Mouse (Mus musculus) ES-E14 (cell line): Measurements from ENCODE around the gene Proser3. TPM values are rescaled to one million over a fixed set of nuclear protein-coding genes. Genes with fewer than 3 reads are reported as not detected.

Experiments used
- DNase-seq: peaks from one replicate; pipeline ENCODE4 v3.0.0-alpha.2; 2013; ENCODE audit warnings: low read depth, low spot score
- H3K27ac ChIP-seq: 2 replicates; pipeline ENCODE4 v1.5.1; 2012; ENCODE audit warnings: low read depth, mild to moderate bottlenecking, low read length, moderate library complexity, mixed read lengths; ENCODE audit not compliant: poor library complexity, insufficient read depth, severe bottlenecking
- H3K36me3 ChIP-seq: 2 replicates; pipeline ENCODE4 v1.6.1; 2012; ENCODE audit warnings: mild to moderate bottlenecking, low read length, moderate library complexity, mixed read lengths; ENCODE audit not compliant: control insufficient read depth, poor library complexity, insufficient read depth, severe bottlenecking
- H3K4me1 ChIP-seq, 2 experiments: fragments of 150-350 bp in 1 of 2; sonication (generic) in 1 of 2; 2 replicates each; pipeline ENCODE4 v1.6.1; 2012; ENCODE audit warnings: low read length in 2 of 2, mild to moderate bottlenecking in 1 of 2, mixed read lengths in 1 of 2; ENCODE audit not compliant: control insufficient read depth in 2 of 2, insufficient read depth in 2 of 2, poor library complexity in 1 of 2
- H3K4me3 ChIP-seq, 2 experiments: fragments of 150-350 bp in 1 of 2; sonication (generic) in 1 of 2; 2 replicates each; pipeline ENCODE4 v1.5.1; 2012; ENCODE audit warnings: low read length in 2 of 2, low read depth in 1 of 2, mild to moderate bottlenecking in 1 of 2, mixed read lengths in 1 of 2; ENCODE audit not compliant: insufficient read depth in 1 of 2, poor library complexity in 1 of 2, severe bottlenecking in 1 of 2
- H3K9ac ChIP-seq: 2 replicates; pipeline ENCODE4 v1.6.1; 2012; ENCODE audit warnings: low read depth, mild to moderate bottlenecking, low read length, mixed read lengths; ENCODE audit not compliant: poor library complexity, insufficient read depth, severe bottlenecking
- H3K9me3 ChIP-seq: fragments of 150-350 bp; sonication (generic); 2 replicates; pipeline ENCODE4 v1.6.1; 2012; ENCODE audit warnings: low read depth, mild to moderate bottlenecking, low read length; ENCODE audit not compliant: control insufficient read depth, insufficient read depth
- CHD2 ChIP-seq: IDR thresholded peaks from 2 replicates; pipeline ENCODE4 v1.6.1; 2014; ENCODE audit warnings: mild to moderate bottlenecking, low read depth, low read length, inconsistent platforms
- HCFC1 ChIP-seq: IDR thresholded peaks from 2 replicates; pipeline ENCODE4 v1.6.1; 2012; ENCODE audit warnings: low read length, inconsistent platforms, borderline replicate concordance; ENCODE audit not compliant: insufficient read depth
- MAFK ChIP-seq: IDR thresholded peaks from 2 replicates; pipeline ENCODE4 v1.6.1; 2014; ENCODE audit warnings: mild to moderate bottlenecking, low read depth, low read length, inconsistent platforms; ENCODE audit not compliant: insufficient read depth
- ZC3H11A ChIP-seq: IDR thresholded peaks from 2 replicates; pipeline ENCODE4 v1.6.1; 2012; ENCODE audit warnings: low read depth, mild to moderate bottlenecking, inconsistent platforms, low read length, borderline replicate concordance
- ZNF384 ChIP-seq: IDR thresholded peaks from 2 replicates; pipeline ENCODE4 v1.6.1; 2012; ENCODE audit warnings: low read depth, low read length, inconsistent platforms
- in situ Hi-C, 2 experiments: fragments of 600-800 bp; cut with MboI; formaldehyde crosslinking; loops; one replicate each; pipeline ENCODE4 v1.15.1; 2025; ENCODE audit warnings: low sequenced_read_pairs in 2 of 2, inconsistent platforms in 1 of 2; ENCODE audit not compliant: unreplicated experiment in 2 of 2
- total RNA-seq: library from RNA; depleted of rRNA; stranded (reverse); fragments of 300-350 nt; gene quantifications from 2 replicates; pipeline ENCODE4 v1.2.3, GENCODE M21; 2012

Proser3 gene
- total RNA-seq, 1 experiment = 6.8 TPM

DNA sequence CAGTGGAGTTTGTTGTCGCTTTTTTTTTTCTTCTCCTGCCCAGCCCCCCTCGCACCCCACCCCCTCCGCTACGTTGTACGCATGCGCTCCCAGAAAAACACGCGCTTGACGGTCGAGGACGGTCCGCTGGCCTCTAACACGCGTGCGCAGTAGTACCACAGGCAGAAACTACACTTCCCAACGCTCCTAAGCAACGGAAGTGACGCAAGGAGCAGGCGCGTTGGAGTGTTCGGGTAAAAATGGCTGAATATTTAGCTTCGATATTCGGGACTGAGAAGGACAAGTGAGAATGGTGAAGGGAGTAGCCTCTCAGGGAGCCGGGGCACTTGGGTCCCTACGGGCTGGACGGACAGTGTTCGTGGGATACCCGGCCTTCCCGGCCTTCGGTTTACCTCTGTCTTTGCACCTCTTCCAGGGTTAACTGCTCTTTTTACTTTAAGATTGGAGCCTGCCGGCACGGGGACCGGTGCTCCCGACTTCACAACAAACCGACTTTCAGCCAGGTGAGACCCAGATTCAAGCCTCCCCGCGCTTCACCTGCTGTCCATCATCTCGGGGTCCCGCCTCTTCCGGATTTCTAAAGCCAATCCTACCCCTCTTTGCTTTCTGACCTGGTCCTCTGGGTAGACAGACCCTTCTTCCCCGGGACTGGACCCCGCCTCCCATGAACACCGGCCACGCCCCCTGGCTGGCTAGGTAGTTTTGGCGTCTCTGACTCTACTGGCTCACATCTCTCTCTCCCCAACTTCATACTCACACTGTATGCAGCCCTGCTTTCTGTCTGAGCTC lies 11.2 kb upstream of the Proser3 start, which contains the start of the genes U2af1l4, Gm49396 and Psenen:
Gene U2af1l4, plus strand, starts transcription at position 185 of the 789 bp plus-strand sequence.
Gene Gm49396, plus strand, starts transcription at position 228 of the 789 bp plus-strand sequence.
Gene Psenen, minus strand, starts transcription at position 511 of the 789 bp plus-strand sequence.
- in situ Hi-C loops = no loop called here
- peak within 1 kb of the TSS; percentile 99 for H3K9ac ChIP-seq
- H3K36me3 ChIP-seq = peaks cover 5% of the 10 kb centered on the region
- peak within 1 kb of the TSS; percentile 97 to 99 for H3K4me3 ChIP-seq
- DNase-seq = peak; percentile 95
- peaks cover 4 to 22% of the 10 kb centered on the region in 2 experiments; a peak in 2 of 4 replicates for H3K4me1 ChIP-seq
- H3K27ac ChIP-seq = peak within 1 kb of the TSS; percentile 99
- TF ChIP-seq ZNF384 = peak; percentile 82
- TF ChIP-seq ZC3H11A = no peak
- TF ChIP-seq CHD2 = no peak
- no peak for TF ChIP-seq MAFK
- peak; percentile 95 for TF ChIP-seq HCFC1
- H3K9me3 ChIP-seq = no peaks in the 10 kb centered on the region

DNA sequence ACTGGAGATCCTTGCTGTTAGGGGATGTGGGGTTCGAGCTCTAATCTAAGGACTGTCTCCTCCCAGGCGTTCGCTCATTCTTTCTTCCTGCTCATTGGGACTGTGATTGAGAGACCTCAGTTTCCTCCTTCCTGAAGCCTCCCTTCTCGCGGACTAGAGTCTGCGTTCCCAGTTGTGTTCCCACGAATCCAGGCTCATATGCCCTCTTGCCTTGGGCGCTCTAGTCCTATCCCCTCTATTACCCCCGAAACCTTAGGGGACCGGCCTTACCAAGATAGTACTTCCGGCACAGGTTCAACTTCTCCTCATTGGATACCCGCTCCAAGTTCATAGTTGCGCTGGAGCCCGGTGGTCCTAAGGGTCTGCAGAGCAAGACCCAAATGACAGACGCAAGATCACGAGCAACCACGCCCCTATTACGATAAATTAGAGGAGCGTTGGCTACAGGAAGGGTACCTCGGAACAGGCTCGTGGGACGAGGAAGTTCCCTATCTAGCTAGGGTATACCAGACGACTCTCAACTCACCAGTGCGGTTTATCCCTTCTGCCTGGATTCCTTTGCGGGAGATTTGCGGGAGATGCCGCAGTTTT lies 10.5 kb upstream of the Proser3 start:
- Histone ChIP-seq H3K4me1 (peaks cover 4 to 26% of the 10 kb centered on the region in 2 experiments; a peak in 2 of 4 replicates), H3K9me3 (no peaks in the 10 kb centered on the region), H3K36me3 (peaks cover 2% of the 10 kb centered on the region; the same call in 1 of the 2 replicates), H3K27ac (peak overlapping the region; percentile 32; the same call in 1 of the 2 replicates), H3K9ac (peak overlapping the region; percentile 88), H3K4me3 (peak overlapping the region; percentile 97 to 99)
- DNase-seq = no peak
- TF ChIP-seq HCFC1 (no peak), ZNF384 (no peak), ZC3H11A (no peak)
- in situ Hi-C loops = no loop called here

DNA sequence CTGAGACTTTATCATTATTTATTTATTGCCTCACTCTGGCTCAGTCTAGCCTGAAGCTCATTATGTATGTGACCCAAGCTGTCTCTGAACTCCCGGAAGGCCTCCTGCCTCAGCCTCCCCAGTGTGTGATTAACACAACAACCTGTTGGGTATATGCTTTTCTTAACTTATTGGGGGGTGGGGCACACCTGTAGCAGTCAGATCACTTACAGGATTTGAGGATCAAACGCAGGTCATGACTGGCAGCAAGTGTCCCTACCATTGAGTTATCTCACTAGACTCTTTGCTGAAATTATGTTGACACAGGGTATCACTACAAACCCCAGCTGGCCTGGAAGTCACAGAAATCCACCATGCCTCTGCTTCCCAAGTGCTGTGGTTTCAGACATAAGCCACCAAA lies 8.2 kb upstream of the Proser3 start:
- H3K9ac ChIP-seq = no peak overlapping the region; the same call in 1 of the 2 replicates
- TF ChIP-seq ZNF384 (no peak), CHD2 (no peak), HCFC1 (no peak), ZC3H11A (no peak), MAFK (no peak)
- no peaks in the 10 kb centered on the region for H3K9me3 ChIP-seq
- in situ Hi-C loops = no loop called here
- DNase-seq = no peak
- H3K4me3 ChIP-seq = 0 out of 4 replicates have a peak overlapping the region, but pooled peaks of 1 of the 2 experiments have one; percentile 96
- peaks cover 4 to 13% of the 10 kb centered on the region in 2 experiments; a peak in 2 of 4 replicates for H3K4me1 ChIP-seq
- peaks cover 15% of the 10 kb centered on the region for H3K36me3 ChIP-seq
- no peak overlapping the region for H3K27ac ChIP-seq

DNA sequence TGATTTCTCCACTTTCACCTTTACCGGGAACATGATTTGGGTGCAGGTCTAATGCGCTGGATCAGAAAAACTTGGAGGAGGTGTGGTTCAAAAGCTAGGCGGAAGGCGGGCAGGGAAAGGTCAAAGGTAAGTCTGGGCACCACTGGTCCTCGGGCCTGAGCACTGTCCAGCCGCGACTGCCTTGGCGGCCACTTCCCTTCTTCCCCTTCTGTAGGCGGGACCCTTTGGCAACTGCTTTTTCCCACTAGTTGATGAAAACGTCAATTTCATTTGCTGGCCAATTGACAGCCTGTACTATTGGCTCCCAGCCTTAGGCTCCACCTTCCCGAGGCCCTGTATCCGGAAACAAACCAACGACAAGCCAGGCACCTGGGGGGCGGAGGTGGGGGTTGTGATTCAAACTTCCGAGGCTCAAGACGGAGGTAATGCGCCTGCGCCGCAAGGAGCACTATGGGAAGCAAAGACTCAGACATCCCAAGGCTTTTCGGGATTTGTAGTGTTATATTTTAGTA lies 7.4 kb upstream of the Proser3 start, which contains the start of gene Lin37:
Gene Lin37, minus strand, starts transcription at position 396 of the 512 bp plus-strand sequence.
- Histone ChIP-seq H3K4me3 (peak within 1 kb of the TSS; percentile 79 to 96), H3K9ac (peak within 1 kb of the TSS; percentile 77), H3K36me3 (peaks cover 18% of the 10 kb centered on the region), H3K4me1 (peaks cover 4 to 13% of the 10 kb centered on the region in 2 experiments; a peak in 2 of 4 replicates), H3K27ac (no peak within 1 kb of the TSS), H3K9me3 (no peaks in the 10 kb centered on the region)
- in situ Hi-C loops = no loop called here
- TF ChIP-seq HCFC1 (peak; percentile 84), ZC3H11A (no peak), CHD2 (peak; percentile 48; the same call in 1 of the 2 replicates), ZNF384 (0 out of 2 replicates have a peak, but pooled peaks have one; percentile 4)
- peak; percentile 96 for DNase-seq
